Mouse (Mus musculus) spleen, postnatal 36 days (tissue): ENCODE results near the gene Ift22.

Source experiments
- DNase-seq, 2 experiments: peaks; one replicate each; pipeline ENCODE4 v3.0.0; 2022; ENCODE audit warnings: low spot score in 2 of 2, mixed read lengths in 1 of 2

Ift22 gene

DNA sequence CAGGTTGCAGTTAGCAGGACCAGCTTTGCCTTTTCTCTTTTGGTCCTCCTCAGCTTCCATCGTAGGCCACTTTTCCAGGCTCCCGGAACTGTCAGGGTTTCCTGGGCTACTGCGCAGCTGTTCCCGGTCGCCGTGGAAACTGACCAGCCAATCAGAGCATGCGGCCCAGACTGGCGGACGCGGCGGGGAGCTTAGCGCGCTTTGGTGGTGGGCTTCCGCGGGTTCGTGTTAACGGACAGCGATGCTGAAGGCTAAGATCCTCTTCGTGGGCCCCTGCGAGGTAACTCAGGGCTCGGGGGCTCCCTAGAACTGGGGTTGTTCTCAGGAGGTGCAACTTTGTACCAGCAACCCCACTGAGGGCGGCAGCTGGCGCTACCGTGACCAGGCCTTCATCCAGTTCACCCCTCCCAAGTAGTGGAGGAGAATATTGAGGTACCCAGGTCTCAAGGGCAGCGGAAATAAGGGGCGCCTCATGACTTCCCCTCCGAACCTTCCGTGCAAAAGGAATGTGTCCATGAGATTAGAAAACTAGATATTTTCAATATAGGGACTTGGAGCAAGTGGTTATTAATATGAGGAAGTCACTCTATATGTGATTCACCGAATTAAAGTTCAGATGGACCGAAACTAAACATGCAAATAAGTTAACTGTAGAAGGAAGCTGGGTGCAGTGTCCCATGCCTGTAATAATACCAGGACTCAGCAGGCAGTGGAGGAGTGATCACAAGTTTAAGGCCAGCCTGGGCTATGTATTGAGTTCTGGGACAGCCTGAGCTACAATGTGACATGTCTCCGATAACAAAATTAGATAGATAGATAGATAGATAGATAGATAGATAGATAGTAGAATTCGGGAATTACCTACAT lies at the start of gene Ift22:
Gene Ift22, plus strand, starts transcription at position 160 of the 867 bp plus-strand sequence.
- DNase-seq: peak; percentile 82 to 83

DNA sequence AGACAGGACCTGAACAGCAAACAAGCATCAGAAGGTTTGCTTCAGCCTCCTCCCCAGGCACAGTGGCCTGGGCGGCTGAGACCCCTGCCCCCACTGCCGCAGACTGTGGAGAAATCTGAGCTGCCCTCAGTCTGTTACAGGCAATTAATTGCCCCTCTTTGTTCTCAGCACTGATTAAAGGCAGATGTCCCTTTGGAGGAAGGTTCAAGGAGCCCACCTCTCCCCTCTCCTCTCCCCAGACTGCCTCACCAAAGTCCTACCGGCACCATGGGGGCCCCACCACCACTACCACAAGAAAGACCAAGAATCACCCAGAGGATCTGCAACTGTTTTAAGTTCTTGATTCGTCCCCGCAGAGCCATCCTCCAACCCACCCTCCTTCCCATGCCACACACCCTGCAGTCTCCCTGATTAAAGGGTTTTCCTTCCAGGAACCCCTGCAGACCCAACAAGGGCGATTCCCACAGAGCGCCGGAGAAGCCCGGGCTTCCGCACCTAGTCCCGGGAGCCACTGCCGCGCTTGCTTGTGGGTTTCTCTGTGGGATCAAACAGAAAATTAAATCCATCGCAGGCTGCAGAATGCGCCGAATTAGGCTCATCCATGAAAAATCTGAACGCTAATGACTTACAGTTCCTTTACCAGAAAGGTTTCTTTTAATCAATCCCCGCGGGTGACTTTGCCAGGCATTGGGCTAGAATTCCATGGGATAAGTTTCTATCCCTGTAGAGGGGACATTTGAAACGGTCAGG lies 46.6 kb upstream of the Ift22 start:
- no peak for DNase-seq

DNA sequence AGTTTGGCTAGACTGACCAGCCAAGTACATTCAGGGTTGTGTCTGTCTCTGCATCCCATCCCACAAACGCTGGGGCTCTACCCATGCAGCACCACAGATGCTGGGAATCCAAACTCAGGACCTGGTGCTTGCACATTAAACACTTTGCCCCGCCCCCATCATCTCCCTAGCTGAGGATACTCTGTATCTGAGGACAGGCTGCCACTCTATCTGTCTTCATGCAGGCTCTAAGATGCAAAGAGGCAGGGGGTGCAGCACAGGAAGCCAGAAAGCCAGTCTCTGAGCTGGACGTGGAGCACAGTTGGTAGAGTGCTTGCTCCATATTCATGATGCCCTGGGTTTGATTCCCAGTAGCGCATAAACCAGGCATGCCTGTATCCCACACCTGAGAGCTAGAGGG lies 45.1 kb upstream of the Ift22 start:
- no peak for DNase-seq

DNA sequence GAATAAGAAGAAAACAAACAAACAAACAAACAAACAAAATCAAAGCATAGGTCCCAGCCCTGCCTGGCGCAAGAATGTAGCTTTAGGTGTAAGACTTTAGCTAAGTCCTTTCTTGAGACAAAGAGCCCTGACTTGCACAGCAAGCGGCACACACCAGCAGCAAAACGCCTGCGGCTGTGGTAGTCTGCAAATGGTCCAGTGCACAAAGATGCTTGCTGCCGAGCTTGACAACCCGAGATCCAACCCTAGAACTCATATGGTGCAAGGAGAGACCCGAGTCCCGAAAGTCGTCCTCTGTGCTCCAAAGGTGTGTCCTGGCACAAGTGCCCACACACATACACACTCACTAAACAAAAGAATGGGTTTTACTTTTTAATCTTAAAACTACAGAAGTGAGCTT lies 44.7 kb upstream of the Ift22 start:
- peak; percentile 11 to 37 for DNase-seq

DNA sequence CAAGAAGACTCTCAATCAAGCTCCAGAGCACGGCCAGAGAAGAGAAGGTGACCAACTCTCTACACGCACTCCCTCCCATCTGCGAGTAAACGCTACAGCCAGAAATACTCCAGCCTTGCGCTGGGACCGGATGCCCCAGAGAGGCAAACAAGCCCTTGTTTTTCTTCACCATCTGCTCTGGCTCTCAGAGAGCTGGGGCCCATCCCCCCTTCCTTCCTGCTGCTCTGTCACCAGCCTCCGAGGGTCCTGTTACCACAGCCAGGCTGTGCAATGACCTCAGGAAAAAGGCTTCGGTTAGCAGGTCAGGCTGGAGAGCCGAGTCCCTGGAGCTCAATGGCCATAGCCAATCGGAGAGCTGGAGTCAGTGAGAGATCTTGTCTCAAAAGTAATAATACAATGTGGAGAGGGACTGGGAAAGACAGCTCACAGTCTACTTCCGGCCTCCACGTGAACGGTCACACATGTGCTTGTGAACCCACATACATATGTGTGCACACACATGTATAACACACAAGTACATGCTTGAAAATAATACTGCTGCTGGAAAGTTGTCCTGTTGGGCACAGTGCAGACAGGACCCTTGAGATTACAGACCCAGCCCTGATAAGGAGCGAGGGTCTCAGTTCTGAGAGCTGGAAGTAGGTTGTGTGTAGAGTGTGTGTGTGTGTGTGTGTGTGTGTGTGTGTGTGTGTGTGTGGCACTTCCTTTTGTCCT lies 43.8 kb upstream of the Ift22 start:
- peak; percentile 79 to 83 for DNase-seq

DNA sequence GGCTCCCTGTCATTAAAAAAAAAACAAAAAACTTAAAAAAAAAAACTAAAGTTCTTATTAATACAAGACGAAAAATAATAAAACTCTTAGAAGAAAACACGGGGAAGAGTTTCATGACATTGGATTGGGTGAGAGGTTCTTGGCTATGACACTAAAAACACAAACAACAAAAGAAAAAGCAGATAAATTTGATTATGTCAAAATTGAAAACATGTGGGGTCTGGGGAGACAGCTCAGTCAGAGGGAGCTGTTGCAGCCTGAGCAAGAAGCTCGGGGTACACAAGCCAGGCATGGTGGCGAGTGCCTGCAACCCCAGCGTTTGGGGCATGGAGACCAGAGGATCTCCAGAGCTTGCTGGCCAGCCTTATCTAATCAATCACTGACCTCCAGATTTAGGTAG lies 40.2 kb upstream of the Ift22 start:
- no peak for DNase-seq

DNA sequence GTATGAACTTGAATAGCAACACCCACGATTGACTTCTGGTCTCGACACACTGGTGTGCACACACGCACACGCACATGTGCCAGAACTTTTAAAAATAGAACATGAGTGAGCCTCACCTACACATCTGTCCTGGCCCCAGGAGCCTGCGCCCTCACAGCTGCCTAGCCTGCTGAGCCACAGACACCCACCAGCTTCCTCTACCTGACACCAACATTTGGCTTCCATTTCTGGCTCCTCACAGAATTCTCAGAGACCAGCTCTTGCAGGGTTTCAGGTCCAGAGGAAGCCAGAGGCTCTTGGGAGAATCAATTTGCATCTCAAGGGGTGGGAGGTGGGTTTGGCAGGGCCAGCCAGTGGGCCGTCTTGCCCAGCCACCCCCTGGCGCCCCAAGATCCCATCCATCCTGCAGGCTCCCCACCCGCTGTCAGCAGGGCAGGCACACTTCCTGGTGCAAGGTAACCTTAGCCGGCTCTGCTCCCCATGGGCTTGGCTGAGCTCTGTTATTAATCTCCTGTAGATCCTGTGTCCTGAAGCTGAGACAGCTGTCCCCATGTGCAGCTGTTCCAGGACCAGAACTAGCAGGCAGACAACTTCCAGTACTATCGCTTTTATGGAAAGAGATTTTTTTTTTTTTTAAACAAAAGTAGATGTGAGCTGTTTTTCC lies 38.4 kb upstream of the Ift22 start:
- no peak for DNase-seq

DNA sequence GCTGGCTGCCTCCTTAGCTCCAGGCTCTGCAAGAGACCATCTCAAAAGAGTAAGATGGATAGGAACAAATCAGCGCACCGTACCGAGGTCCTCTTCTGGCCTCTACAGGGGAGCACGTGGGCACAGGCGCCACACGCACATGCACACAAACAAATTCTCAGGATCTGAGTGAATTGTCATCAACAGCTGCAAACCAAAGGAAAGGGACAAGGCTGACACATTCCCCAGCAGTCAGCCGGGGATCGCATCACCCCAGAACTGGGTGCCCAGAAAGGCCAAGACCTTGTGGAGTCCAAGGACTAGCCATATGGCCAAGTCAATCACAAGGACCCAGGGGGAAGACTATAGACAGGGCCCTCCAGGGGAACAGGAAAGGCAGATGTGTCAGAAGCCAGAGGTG lies 35.5 kb upstream of the Ift22 start:
- no peak for DNase-seq

DNA sequence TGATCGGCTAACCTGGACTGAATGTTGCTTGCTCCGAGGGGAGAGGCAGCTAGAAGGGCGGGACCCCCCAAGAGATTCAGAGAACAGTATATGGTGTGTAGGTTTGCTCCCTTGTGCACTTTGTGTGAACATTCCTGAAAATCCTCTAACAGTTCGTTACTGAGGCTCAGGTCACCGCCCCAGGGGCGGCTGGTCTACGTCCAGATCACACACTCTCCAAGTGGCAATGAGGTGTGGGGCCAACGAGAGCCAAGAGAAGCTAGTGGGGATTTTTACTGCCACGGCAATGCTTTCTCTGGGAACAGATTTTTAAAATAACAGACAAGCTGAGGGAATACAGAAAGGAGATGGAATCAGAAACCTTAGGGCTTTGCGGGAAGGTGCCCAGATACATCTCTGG lies 33.7 kb upstream of the Ift22 start:
- DNase-seq: no peak

DNA sequence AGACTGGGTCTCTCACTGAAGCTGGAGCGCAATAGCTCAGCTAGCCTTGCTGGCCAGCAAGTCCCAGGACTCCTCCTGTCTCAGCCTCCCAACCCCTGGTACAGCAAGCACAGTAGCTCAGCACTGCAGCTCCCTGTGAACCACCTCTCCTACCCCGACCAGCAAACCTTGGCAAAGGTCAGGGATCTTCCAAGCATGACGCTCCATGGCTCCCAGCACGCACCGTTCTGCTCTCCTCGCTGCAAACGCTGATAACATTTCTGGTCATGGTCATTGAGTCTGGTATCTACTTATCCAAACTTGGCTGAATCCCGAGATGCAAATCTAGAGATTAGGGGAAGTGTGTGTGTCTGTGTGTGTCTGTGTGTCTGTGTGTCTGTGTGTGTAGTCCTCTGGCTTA lies 27.8 kb upstream of the Ift22 start:
- no peak for DNase-seq

DNA sequence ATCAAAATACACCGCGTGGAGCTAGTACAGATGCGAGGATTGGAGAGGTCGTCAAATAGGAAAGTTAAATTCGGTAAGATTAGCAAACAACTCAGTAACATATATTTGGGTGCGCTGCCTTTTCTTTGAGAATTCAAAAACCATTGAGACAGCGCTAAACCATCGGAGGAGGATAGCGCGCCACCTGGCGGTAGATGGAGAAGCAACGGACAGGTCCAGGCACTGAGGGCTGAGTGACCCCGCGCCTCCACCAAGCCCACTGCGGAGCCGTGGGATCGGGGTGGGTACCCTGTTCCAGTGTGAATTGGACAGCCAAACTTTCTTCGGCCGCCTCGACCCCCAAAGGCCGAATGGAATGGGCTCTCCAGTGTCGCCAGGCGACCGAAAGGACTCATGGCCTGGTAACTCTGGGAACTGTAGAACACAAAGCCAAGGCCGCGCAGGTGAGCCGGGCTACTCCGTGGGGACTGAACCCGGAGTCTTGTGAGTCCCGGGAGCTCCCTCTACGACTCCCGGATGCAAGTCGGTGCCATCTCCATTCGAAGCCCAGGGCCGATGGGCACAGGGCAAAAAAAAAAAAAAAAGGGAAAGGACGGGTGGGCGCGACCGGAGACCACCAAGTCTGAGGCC lies 26.5 kb upstream of the Ift22 start:
- DNase-seq: peak; percentile 59 to 61

DNA sequence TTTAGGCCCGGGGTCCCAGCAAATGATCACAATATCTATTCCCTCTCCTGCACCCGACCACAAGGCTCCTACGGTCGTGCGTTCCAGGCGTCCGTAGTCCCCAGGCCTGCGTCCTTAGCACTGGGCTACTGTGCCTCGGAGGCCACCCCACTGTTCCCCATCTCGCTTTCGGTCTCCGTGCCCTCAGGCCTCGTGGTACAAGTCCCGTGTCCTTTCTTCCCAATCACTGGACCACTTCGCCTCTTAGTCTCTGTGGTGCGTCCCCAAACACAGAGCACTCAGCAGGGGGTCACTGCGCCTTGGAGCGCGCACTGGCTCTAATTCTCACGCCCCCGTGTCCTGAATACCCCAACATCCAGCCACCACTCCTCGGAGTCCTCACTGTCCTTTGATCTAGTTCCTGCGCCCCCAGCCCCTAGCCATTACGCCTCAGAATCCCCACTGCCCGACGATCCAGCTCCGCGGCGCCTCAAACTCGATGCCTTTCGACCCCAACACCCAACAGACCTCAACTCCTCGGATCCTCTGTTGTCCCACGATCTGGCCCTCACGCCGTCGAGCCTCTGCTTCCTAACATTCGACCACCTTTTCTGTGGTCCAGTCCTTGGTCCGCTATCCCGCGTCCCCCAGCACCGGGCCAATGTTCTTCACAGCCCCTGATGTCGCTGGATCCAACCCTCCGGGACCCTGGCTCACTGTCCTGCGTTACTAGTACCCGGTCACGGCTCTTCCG lies 25.7 kb upstream of the Ift22 start:
- DNase-seq: no peak

DNA sequence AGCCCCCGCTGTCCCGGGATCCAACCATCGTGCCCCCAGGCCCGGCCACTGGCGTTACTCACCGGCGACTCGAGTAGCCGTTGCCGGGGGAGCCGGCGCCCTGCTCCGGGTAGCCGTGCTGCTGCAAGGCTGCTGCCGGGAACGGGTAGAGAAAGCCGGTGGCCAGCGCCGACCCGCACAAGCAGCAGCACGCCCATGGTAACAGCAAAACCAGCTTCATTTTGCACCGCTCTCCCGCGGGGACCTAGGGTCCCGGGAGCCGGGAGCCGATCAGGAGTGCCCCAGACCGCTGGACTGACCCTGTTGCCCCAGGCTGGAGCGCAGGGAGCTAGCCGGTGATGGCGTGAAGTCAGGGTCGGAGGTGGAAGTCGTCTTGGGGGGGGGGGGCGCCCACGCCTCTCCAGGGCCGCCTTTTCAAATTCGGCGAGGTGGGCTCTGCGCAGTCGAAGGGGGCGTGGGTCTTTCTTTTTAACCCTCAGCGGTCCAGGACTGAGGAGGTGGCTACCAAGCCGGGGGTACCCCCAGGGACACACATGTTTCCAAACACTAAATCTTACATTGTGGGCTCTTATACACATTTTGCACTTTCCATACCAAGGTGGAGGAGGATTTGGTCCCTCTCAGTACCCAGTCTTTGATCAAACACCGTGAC lies 25.0 kb upstream of the Ift22 start, which contains the start of gene Col26a1:
Gene Col26a1, minus strand, starts transcription at position 422 of the 652 bp plus-strand sequence.
- DNase-seq: no peak

DNA sequence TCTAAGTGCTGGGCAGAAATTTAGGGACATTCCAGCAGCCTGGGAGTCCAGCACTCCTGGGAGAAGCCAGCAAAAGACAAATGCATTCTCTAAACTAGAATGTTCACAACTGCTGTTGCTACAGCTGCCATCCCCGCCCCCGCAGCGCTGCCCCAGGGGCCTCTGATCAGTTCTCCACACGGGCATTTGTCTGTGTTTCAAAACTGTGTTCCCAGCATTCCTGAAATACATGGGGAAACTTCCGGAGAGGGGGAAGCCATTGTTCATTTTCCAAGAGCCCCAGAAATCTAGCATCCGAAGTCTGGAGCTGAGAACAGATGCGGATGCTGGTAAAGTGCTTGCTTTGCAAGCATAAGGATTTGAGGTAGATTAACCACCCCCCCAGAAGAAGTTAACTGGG lies 21.0 kb upstream of the Ift22 start:
- no peak for DNase-seq

DNA sequence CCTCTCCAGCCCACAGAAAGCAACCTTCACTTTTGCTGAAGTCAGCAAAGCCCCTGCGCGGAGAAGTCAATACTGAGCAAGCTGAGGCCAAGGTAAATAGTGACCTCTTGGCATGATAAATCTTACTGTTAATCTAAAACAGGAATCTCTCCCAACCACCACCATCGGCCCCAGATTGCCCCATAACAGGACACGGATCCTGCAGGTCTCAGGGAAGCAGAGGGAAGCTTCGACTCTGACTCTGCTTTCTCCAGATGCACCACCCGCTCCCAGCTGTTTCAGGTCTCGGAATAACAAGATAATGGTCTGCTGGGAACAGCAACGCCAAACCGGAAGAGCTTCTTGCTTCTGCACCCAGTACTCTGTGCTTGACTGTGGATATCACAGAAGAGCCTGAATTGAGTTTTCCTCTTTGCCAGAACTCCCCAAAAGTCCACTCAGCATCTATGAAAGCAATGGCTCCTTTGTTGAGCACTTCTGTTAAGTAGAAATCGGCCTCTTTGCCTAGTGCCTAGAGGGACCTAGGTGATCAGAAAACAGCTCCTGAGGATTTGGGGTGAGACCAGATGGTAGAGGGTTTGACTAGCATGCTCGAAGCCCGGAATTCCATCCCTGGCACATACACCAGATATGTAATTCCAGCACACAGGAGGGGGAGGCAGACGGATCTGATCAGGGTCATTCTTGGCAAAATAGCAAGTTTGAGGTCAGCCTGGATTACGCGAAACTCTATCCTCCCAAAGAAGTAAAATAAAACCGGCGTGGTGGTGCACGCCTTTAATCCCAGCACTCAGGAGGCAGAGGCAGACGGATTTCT lies 19.2 kb upstream of the Ift22 start:
- DNase-seq: no peak

DNA sequence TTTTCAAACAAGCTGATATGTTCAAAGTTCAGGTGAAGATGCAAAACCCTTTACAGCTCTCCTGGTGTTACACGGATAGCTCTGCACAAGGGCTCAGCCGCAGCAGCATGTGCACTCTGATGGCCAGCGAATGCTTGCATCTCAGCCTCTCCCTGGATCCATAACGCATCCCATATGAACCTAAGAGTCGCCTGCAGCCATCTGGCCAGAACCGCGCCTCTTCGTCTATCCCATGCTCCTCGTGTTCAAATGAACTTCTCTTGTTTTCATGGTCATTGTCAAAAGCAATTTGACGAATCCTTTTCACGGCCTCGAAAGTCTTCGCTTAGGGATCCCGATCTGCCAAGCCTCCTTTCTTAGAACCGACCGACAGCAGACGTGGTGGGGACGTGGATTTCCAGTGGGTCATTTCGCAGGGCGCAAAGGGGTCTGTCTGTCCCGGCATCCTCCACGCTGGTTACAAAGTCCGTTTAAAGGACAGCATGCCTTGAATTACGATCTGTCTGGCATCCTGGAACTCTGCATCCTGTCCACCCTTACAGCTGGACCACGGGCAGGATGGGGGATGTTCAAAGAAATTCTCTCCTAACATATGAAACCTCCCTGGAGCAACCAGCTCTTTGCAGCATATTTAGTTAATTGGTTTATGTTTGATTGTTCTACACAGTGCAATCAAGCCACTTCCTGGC lies 13.0 kb upstream of the Ift22 start:
- no peak for DNase-seq

DNA sequence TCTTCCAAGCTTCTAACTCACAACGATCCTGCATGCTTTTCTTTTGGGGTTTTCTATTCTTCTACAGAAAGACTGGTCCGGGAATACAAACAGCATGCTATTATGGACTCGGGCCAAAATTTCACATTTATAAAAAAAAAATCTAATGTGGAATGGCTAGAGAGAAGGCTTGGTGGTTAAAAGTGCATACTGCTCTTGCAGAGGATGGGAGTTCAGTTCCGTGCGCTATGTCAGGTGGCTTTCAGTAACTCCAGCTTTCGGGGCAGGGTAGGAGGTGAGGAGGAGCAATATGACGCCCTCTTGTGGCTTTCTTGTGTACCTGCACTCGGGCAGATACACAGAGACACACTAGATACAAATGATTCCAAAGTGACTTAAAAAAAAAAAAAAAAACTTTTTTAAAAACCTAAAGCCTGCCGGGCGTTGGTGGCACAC lies 12.4 kb upstream of the Ift22 start:
- DNase-seq: no peak

DNA sequence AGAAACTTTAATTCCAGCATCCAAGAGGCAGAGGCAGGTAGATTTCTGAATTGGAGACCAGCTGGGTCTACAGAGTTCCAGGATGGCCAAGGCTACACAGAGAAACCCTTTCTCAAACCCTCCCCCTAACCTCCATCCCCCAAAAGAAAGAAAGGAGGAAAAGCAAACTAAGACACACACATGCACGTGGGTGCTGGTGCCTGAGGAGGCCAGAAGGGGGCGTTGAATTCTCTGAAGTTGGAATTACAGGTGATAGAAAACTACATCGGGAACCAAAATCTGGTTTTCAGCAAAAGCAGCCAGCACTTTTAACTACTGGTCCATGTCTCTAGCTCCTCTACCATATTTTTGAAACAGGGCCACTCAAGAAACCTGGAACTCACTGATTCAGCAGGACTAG lies 3.3 kb upstream of the Ift22 start:
- no peak for DNase-seq

DNA sequence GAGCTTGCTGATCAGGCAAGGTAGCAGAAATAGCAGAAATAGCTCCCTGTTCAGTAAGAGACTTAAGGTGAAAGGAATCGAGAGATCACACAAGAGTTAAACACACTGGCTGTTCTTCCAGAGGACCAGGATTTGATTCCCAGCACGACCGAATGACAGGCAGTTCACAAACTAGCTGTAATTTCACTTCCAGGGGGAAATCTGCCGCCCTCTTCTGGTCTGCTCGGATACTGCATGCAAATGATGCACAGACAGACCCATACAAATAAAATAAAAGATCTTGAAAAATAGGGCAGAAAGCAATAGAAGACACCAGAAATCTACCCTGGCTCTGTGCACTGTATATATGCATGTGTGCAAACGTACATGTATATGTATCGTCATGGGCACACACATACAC lies 2.3 kb upstream of the Ift22 start:
- DNase-seq: peak; percentile 16 to 20
